Mouse (Mus musculus) intestine, embryonic 16.5 days (tissue): Measurements from ENCODE around the gene Epha7. TPM values are rescaled to one million over a fixed set of nuclear protein-coding genes. Genes with fewer than 3 reads are reported as not detected.
A peak's percentile ranks its signal among the peaks of the same experiment; 100 is the strongest.

Experiments used
- ATAC-seq: fragments of 200-750 bp; cut with Nextera tagmentation; 2 replicates; pipeline ENCODE4 v1.8.0; 2017; ENCODE audit warnings: moderate TSS enrichment, moderate library complexity
- H3K27ac ChIP-seq: fragments of 300-500 bp; sonication (generic); 2 replicates; pipeline ENCODE4 v1.5.1; 2014; ENCODE audit warnings: mild to moderate bottlenecking, low read length
- H3K27me3 ChIP-seq: fragments of 300-500 bp; sonication (generic); replicated peaks from 2 replicates; pipeline ENCODE4 v1.6.1; 2014; ENCODE audit warnings: low read length, control low read depth, mixed read lengths; ENCODE audit not compliant: control insufficient read depth, insufficient read depth
- H3K36me3 ChIP-seq: fragments of 300-500 bp; sonication (generic); 2 replicates; pipeline ENCODE4 v1.6.1; 2014; ENCODE audit warnings: low read length, control low read depth; ENCODE audit not compliant: control insufficient read depth, insufficient read depth
- H3K4me1 ChIP-seq: fragments of 300-500 bp; sonication (generic); 2 replicates; pipeline ENCODE4 v1.6.1; 2014; ENCODE audit warnings: low read length, control low read depth, mixed read lengths; ENCODE audit not compliant: control insufficient read depth, insufficient read depth
- H3K4me2 ChIP-seq: fragments of 300-500 bp; sonication (generic); 2 replicates; pipeline ENCODE4 v1.6.1; 2014; ENCODE audit warnings: low read depth, low read length, control low read depth
- H3K4me3 ChIP-seq: fragments of 300-500 bp; sonication (generic); 2 replicates; pipeline ENCODE4 v1.5.1; 2014; ENCODE audit warnings: mild to moderate bottlenecking, low read length
- H3K9ac ChIP-seq: fragments of 300-500 bp; sonication (generic); 2 replicates; pipeline ENCODE4 v1.6.1; 2014; ENCODE audit warnings: low read depth, low read length
- H3K9me3 ChIP-seq: fragments of 300-500 bp; sonication (generic); 2 replicates; pipeline ENCODE4 v1.6.1; 2016; ENCODE audit warnings: low read length, control low read depth; ENCODE audit not compliant: control insufficient read depth
- WGBS: fragments of 180-500 bp; shearing (Covaris S2); extraction: QIAGEN DNeasy Blood & Tissue Kit; methylation state at CpG from one replicate; pipeline ENCODE4 v1.1.7; 2014; 5-methylcytosine and 5-hydroxymethylcytosine counted together
- polyA plus RNA-seq: library from polyadenylated mRNA; unstranded; fragments of >200 nt; fragmentation: Nextera tagmentation; extraction: Ambion mirVana; gene quantifications from 2 replicates; pipeline ENCODE4 v1.2.1, GENCODE M21; 2015

Gene Epha7
- 12.5 and 16.3 TPM in 2 replicates for polyA plus RNA-seq

GRCm38 (mm10) chr4:28812691-28813289 lies at the start of gene Epha7:
TSS of gene Epha7 (plus strand) at chr4:28813131.
- ATAC-seq, result peak; percentile 98

GRCm38 (mm10) chr4:28783961-28784360 lies 29.0 kb upstream of the Epha7 start:
- Histone ChIP-seq H3K4me1 (no peaks in the 10 kb centered on the region), H3K4me2 (no peak overlapping the region), H3K36me3 (no peaks in the 10 kb centered on the region), H3K9me3 (no peaks in the 10 kb centered on the region), H3K9ac (no peak overlapping the region), H3K27ac (no peak overlapping the region), H3K27me3 (no peaks in the 10 kb centered on the region), H3K4me3 (no peak overlapping the region)
- WGBS, result 40% methylated on average over 3 of the region's 3 CpGs
- no peak for ATAC-seq

More at GRCm38 (mm10) chr4:28812691-28813289, at the start of gene Epha7:
- H3K27ac ChIP-seq, result peak within 1 kb of the TSS; percentile 83
- H3K4me1 ChIP-seq, result no peaks in the 10 kb centered on the region
- peak within 1 kb of the TSS; percentile 86 for H3K4me3 ChIP-seq
- H3K36me3 ChIP-seq, result no peaks in the 10 kb centered on the region
- peak within 1 kb of the TSS; percentile 89 for H3K4me2 ChIP-seq
- no peaks in the 10 kb centered on the region for H3K27me3 ChIP-seq
- WGBS, result under 1% methylated on average over 48 of the region's 48 CpGs
- peak within 1 kb of the TSS; percentile 84 for H3K9ac ChIP-seq
- no peaks in the 10 kb centered on the region for H3K9me3 ChIP-seq

GRCm38 (mm10) chr4:28808800-28809199 lies 4.1 kb upstream of the Epha7 start:
- Histone ChIP-seq H3K4me3 (no peak overlapping the region), H3K9ac (no peak overlapping the region), H3K4me1 (no peaks in the 10 kb centered on the region), H3K27ac (no peak overlapping the region), H3K36me3 (no peaks in the 10 kb centered on the region), H3K4me2 (no peak overlapping the region), H3K9me3 (no peaks in the 10 kb centered on the region), H3K27me3 (no peaks in the 10 kb centered on the region)
- ATAC-seq, result no peak

GRCm38 (mm10) chr4:28809703-28810102 lies 3.2 kb upstream of the Epha7 start:
- no peak for ATAC-seq
- H3K4me1 ChIP-seq, result no peaks in the 10 kb centered on the region
- H3K9me3 ChIP-seq, result no peaks in the 10 kb centered on the region
- H3K36me3 ChIP-seq, result no peaks in the 10 kb centered on the region
- H3K4me2 ChIP-seq, result no peak overlapping the region
- no peaks in the 10 kb centered on the region for H3K27me3 ChIP-seq
- H3K4me3 ChIP-seq, result no peak overlapping the region
- no peak overlapping the region for H3K9ac ChIP-seq
- 76% methylated on average over 4 of the region's 4 CpGs for WGBS
- no peak overlapping the region for H3K27ac ChIP-seq

GRCm38 (mm10) chr4:28813551-28814475 lies 882 bp downstream of the Epha7 start:
- under 1% methylated on average over 66 of the region's 94 CpGs for WGBS
- peak; percentile 22 for ATAC-seq
- H3K4me3 ChIP-seq, result peak overlapping the region; percentile 86
- H3K4me1 ChIP-seq, result no peaks in the 10 kb centered on the region
- peak overlapping the region; percentile 84 for H3K9ac ChIP-seq
- no peaks in the 10 kb centered on the region for H3K27me3 ChIP-seq
- H3K9me3 ChIP-seq, result no peaks in the 10 kb centered on the region
- peak overlapping the region; percentile 89 for H3K4me2 ChIP-seq
- peak overlapping the region; percentile 83 for H3K27ac ChIP-seq
- no peaks in the 10 kb centered on the region for H3K36me3 ChIP-seq

- peak overlapping the region; percentile 89 for H3K4me2 ChIP-seq
- no peaks in the 10 kb centered on the region for H3K27me3 ChIP-seq
- H3K27ac ChIP-seq, result peak overlapping the region; percentile 65; the same call in 1 of the 2 replicates
- H3K9ac ChIP-seq, result peak overlapping the region; percentile 84
- ATAC-seq, result no peak
- peak overlapping the region; percentile 86 for H3K4me3 ChIP-seq
- H3K4me1 ChIP-seq, result no peaks in the 10 kb centered on the region
- no peaks in the 10 kb centered on the region for H3K9me3 ChIP-seq
- no peaks in the 10 kb centered on the region for H3K36me3 ChIP-seq
- WGBS, result 0% methylated on average over 8 of the region's 8 CpGs
Observed at GRCm38 (mm10) chr4:28814476-28814815, 1.5 kb downstream of the Epha7 start.

- under 1% methylated on average over 72 of the region's 72 CpGs for WGBS
- peak; percentile 60 for ATAC-seq
- Histone ChIP-seq H3K27ac (peak overlapping the region; percentile 65), H3K4me1 (no peaks in the 10 kb centered on the region), H3K27me3 (no peaks in the 10 kb centered on the region), H3K9ac (peak overlapping the region; percentile 84), H3K4me2 (peak overlapping the region; percentile 89), H3K4me3 (peak overlapping the region; percentile 86), H3K9me3 (no peaks in the 10 kb centered on the region), H3K36me3 (no peaks in the 10 kb centered on the region)
Observed at GRCm38 (mm10) chr4:28814816-28815620, 2.1 kb downstream of the Epha7 start.

GRCm38 (mm10) chr4:28815621-28815920 lies 2.6 kb downstream of the Epha7 start:
- Histone ChIP-seq H3K9ac (peak overlapping the region; percentile 84), H3K4me1 (no peaks in the 10 kb centered on the region), H3K4me2 (peak overlapping the region; percentile 89), H3K27ac (peak overlapping the region; percentile 65; the same call in 1 of the 2 replicates), H3K36me3 (no peaks in the 10 kb centered on the region), H3K9me3 (no peaks in the 10 kb centered on the region), H3K4me3 (peak overlapping the region; percentile 86), H3K27me3 (no peaks in the 10 kb centered on the region)
- WGBS, result 1% methylated on average over 15 of the region's 15 CpGs
- ATAC-seq, result no peak

- H3K4me1 ChIP-seq, result no peaks in the 10 kb centered on the region
- WGBS, result 55% methylated on average over 1 of the region's 1 CpGs
- H3K27me3 ChIP-seq, result no peaks in the 10 kb centered on the region
- no peak overlapping the region for H3K27ac ChIP-seq
- no peak overlapping the region for H3K4me2 ChIP-seq
- ATAC-seq, result no peak
- no peak overlapping the region for H3K9ac ChIP-seq
- no peak overlapping the region for H3K4me3 ChIP-seq
- no peaks in the 10 kb centered on the region for H3K9me3 ChIP-seq
- no peaks in the 10 kb centered on the region for H3K36me3 ChIP-seq
Observed at GRCm38 (mm10) chr4:28823616-28824015, 10.7 kb downstream of the Epha7 start.
